Mouse (Mus musculus): ENCODE results near the gene Pate3.

DNA sequence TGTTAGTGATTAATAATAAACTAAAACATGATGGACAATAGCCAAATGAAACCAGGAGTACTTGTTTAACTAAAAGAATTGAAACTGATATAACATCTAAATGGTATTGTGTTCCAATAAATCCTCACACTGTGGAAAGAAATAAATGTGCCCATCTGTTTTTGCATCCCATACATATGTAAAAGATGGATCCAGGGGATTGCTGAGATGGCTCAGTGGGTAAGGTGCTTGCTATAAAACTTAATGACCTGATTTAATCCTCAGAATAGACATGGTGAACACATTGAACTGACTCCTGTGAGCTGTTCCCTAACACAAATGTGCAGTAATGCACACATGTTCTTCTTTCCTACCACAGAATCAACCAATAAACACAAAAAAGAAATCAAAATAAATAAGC lies 43.9 kb upstream of the Pate3 start:
- TF ChIP-seq CTCF (IDR thresholded peaks at IDR 0.05; ENCODE audit: control insufficient read depth, insufficient read depth, insufficient read length), result no peak
- TF ChIP-seq USF1 (IDR thresholded peaks at IDR 0.05; ENCODE audit: low read depth), result no peak
- no peak for TF ChIP-seq MYOD1 (IDR thresholded peaks at IDR 0.05; ENCODE audit: control insufficient read depth, insufficient read length, low read depth)
- TF ChIP-seq CEBPB (IDR thresholded peaks at IDR 0.05; ENCODE audit: low read depth), result no peak
- no peak for TF ChIP-seq MAX (IDR thresholded peaks at IDR 0.05)
- no peak for TF ChIP-seq MYOG (IDR thresholded peaks at IDR 0.05; ENCODE audit: control insufficient read depth, extremely low read depth, insufficient read length)
- TF ChIP-seq FOSL1 (IDR thresholded peaks at IDR 0.05; ENCODE audit: insufficient read depth, low read length, poor library complexity, severe bottlenecking), result no peak

All from C2C12 (cell line).